Mouse (Mus musculus): ENCODE data around the gene Fbln5. TPM values are rescaled to one million over a fixed set of nuclear protein-coding genes. Genes with fewer than 3 reads are reported as not detected.

Fbln5 gene
- polyA plus RNA-seq, 2 experiments = 2.2 to 3.8 TPM

- ATAC-seq (ENCODE audit: insufficient read depth) (no peak), DNase-seq (ENCODE audit: low read depth in 3 of 3, low spot score in 3 of 3) (no peak)
- Histone ChIP-seq H3K4me2 (ENCODE audit: low read depth) (no peak overlapping the region), H3K36me3 (replicated peaks; ENCODE audit: control insufficient read depth, insufficient read depth, low read depth) (peaks cover 1% of the 10 kb centered on the region), H3K27ac (no peak overlapping the region), H3K27me3 (ENCODE audit: control insufficient read depth, insufficient read depth, low read length) (no peaks in the 10 kb centered on the region), H3K9me3 (ENCODE audit: control insufficient read depth, low read length) (no peaks in the 10 kb centered on the region), H3K9ac (replicated peaks) (no peak overlapping the region), H3K4me1 (replicated peaks; ENCODE audit: control insufficient read depth in 2 of 2, insufficient read depth in 2 of 2, low read length in 1 of 2) (no peaks in the 10 kb centered on the region), H3K4me3 (ENCODE audit: insufficient read depth in 1 of 2, low read depth in 2 of 2, low read length in 2 of 2) (no peak overlapping the region)
- TF ChIP-seq CTCF (IDR thresholded peaks at IDR 0.05; ENCODE audit: low read depth) (no peak), EP300 (IDR thresholded peaks at IDR 0.05; ENCODE audit: low read depth) (no peak)
- WGBS (ENCODE audit: insufficient replicate concordance) = 80% methylated on average over 6 of the region's 6 CpGs
Measured at GRCm38 (mm10) chr12:101833115-101833506, 14.3 kb upstream of the Fbln5 start.

- Histone ChIP-seq H3K27me3 (ENCODE audit: control insufficient read depth, insufficient read depth, low read length) (no peaks in the 10 kb centered on the region), H3K9me3 (ENCODE audit: control insufficient read depth, low read length) (no peaks in the 10 kb centered on the region), H3K9ac (replicated peaks) (no peak overlapping the region), H3K4me3 (ENCODE audit: insufficient read depth in 1 of 2, low read depth in 2 of 2, low read length in 2 of 2) (no peak overlapping the region), H3K36me3 (replicated peaks; ENCODE audit: control insufficient read depth, insufficient read depth, low read depth) (no peaks in the 10 kb centered on the region; the same call in 1 of the 2 replicates), H3K27ac (no peak overlapping the region), H3K4me1 (replicated peaks; ENCODE audit: control insufficient read depth in 2 of 2, insufficient read depth in 2 of 2, low read length in 1 of 2) (no peaks in the 10 kb centered on the region), H3K4me2 (ENCODE audit: low read depth) (no peak overlapping the region)
- WGBS (ENCODE audit: insufficient replicate concordance) = 56% methylated on average over 7 of the region's 7 CpGs
- TF ChIP-seq CTCF (IDR thresholded peaks at IDR 0.05; ENCODE audit: low read depth) = no peak
- no peak for TF ChIP-seq EP300 (IDR thresholded peaks at IDR 0.05; ENCODE audit: low read depth)
- ATAC-seq (ENCODE audit: insufficient read depth) = no peak
- DNase-seq (ENCODE audit: low read depth in 3 of 3, low spot score in 3 of 3) = no peak
Measured at GRCm38 (mm10) chr12:101832179-101833114, 13.6 kb upstream of the Fbln5 start.

GRCm38 (mm10) chr12:101831221-101831620 is 12.4 kb upstream of the Fbln5 start:
- ATAC-seq (ENCODE audit: insufficient read depth) (no peak), DNase-seq (ENCODE audit: low read depth in 3 of 3, low spot score in 3 of 3) (no peak)
- no peaks in the 10 kb centered on the region for H3K27me3 ChIP-seq (ENCODE audit: control insufficient read depth, insufficient read depth, low read length)
- no peak overlapping the region for H3K27ac ChIP-seq
- H3K4me1 ChIP-seq (replicated peaks; ENCODE audit: control insufficient read depth in 2 of 2, insufficient read depth in 2 of 2, low read length in 1 of 2) = no peaks in the 10 kb centered on the region
- H3K9me3 ChIP-seq (ENCODE audit: control insufficient read depth, low read length) = no peaks in the 10 kb centered on the region
- no peak for TF ChIP-seq EP300 (IDR thresholded peaks at IDR 0.05; ENCODE audit: low read depth)
- TF ChIP-seq CTCF (IDR thresholded peaks at IDR 0.05; ENCODE audit: low read depth) = no peak
- H3K4me3 ChIP-seq (ENCODE audit: insufficient read depth in 1 of 2, low read depth in 2 of 2, low read length in 2 of 2) = no peak overlapping the region
- H3K36me3 ChIP-seq (replicated peaks; ENCODE audit: control insufficient read depth, insufficient read depth, low read depth) = no peaks in the 10 kb centered on the region
- no peak overlapping the region for H3K4me2 ChIP-seq (ENCODE audit: low read depth)
- H3K9ac ChIP-seq (replicated peaks) = no peak overlapping the region
- 57% methylated on average over 4 of the region's 4 CpGs for WGBS (ENCODE audit: insufficient replicate concordance)

- no peak overlapping the region for H3K9ac ChIP-seq (replicated peaks)
- H3K4me2 ChIP-seq (ENCODE audit: low read depth) = no peak overlapping the region
- ATAC-seq (ENCODE audit: insufficient read depth) (no peak), DNase-seq (ENCODE audit: low read depth in 3 of 3, low spot score in 3 of 3) (no peak)
- H3K27me3 ChIP-seq (ENCODE audit: control insufficient read depth, insufficient read depth, low read length) = peaks cover 10% of the 10 kb centered on the region
- WGBS (ENCODE audit: insufficient replicate concordance) = 68% methylated on average over 4 of the region's 4 CpGs
- peaks cover 0 to 3% of the 10 kb centered on the region in 2 experiments; a peak in 2 of 4 replicates for H3K4me1 ChIP-seq (replicated peaks; ENCODE audit: control insufficient read depth in 2 of 2, insufficient read depth in 2 of 2, low read length in 1 of 2)
- H3K9me3 ChIP-seq (ENCODE audit: control insufficient read depth, low read length) = no peaks in the 10 kb centered on the region
- H3K27ac ChIP-seq = no peak overlapping the region
- H3K4me3 ChIP-seq (ENCODE audit: insufficient read depth in 1 of 2, low read depth in 2 of 2, low read length in 2 of 2) = no peak overlapping the region
- H3K36me3 ChIP-seq (replicated peaks; ENCODE audit: control insufficient read depth, insufficient read depth, low read depth) = no peaks in the 10 kb centered on the region
- TF ChIP-seq EP300 (IDR thresholded peaks at IDR 0.05; ENCODE audit: low read depth) (no peak), CTCF (IDR thresholded peaks at IDR 0.05; ENCODE audit: low read depth) (no peak)
Measured at GRCm38 (mm10) chr12:101823161-101823560, 4.3 kb upstream of the Fbln5 start.

GRCm38 (mm10) chr12:101821596-101821995 is 2.7 kb upstream of the Fbln5 start:
- no peak overlapping the region for H3K9ac ChIP-seq (replicated peaks)
- H3K4me2 ChIP-seq (ENCODE audit: low read depth) = no peak overlapping the region
- TF ChIP-seq CTCF (IDR thresholded peaks at IDR 0.05; ENCODE audit: low read depth) (no peak), EP300 (IDR thresholded peaks at IDR 0.05; ENCODE audit: low read depth) (no peak)
- peaks cover 10% of the 10 kb centered on the region for H3K27me3 ChIP-seq (ENCODE audit: control insufficient read depth, insufficient read depth, low read length)
- H3K4me1 ChIP-seq (replicated peaks; ENCODE audit: control insufficient read depth in 2 of 2, insufficient read depth in 2 of 2, low read length in 1 of 2) = peaks cover 0 to 3% of the 10 kb centered on the region in 2 experiments; a peak in 2 of 4 replicates
- no peak overlapping the region for H3K27ac ChIP-seq
- no peaks in the 10 kb centered on the region for H3K36me3 ChIP-seq (replicated peaks; ENCODE audit: control insufficient read depth, insufficient read depth, low read depth)
- no peak for DNase-seq (ENCODE audit: low read depth in 3 of 3, low spot score in 3 of 3)
- H3K9me3 ChIP-seq (ENCODE audit: control insufficient read depth, low read length) = no peaks in the 10 kb centered on the region
- H3K4me3 ChIP-seq (ENCODE audit: insufficient read depth in 1 of 2, low read depth in 2 of 2, low read length in 2 of 2) = no peak overlapping the region
- no peak for ATAC-seq (ENCODE audit: insufficient read depth)
- WGBS (ENCODE audit: insufficient replicate concordance) = 0% methylated on average over 3 of the region's 3 CpGs

All from liver, embryonic 14.5 days (tissue).